Mouse (Mus musculus) kidney, adult 9 months (tissue): ENCODE results near the gene 9230104L09Rik.

Experiments
- DNase-seq: peaks from one replicate; pipeline ENCODE4 v3.0.0; 2022

9230104L09Rik gene

GRCm38 (mm10) chr2:148864966-148865365, at the start of gene 9230104L09Rik:
Gene 9230104L09Rik, minus strand, starts transcription at chr2:148865038.
- no peak for DNase-seq

- peak; percentile 70 for DNase-seq
Measured at GRCm38 (mm10) chr2:148902286-148902685, 37.4 kb upstream of the 9230104L09Rik start.

DNA sequence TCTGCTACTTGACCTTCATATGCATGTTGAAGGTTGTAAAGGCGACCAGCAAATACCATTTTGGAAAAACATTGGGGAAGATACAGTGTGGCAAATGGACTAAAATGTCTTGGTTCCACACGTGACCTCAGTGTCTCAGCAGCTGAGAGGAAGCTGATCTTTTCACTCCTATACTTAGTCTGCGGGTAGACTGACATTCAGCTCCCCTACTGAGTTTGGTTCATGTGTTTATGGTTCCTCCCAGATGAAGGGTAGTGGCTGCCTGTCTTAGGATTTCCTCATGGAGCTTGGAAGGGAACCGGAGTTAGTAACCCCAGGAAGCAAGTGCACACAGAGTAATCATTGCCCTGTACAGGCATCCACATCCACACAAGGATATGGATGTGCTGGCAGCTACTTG, 35.5 kb upstream of the 9230104L09Rik start:
- no peak for DNase-seq

DNA sequence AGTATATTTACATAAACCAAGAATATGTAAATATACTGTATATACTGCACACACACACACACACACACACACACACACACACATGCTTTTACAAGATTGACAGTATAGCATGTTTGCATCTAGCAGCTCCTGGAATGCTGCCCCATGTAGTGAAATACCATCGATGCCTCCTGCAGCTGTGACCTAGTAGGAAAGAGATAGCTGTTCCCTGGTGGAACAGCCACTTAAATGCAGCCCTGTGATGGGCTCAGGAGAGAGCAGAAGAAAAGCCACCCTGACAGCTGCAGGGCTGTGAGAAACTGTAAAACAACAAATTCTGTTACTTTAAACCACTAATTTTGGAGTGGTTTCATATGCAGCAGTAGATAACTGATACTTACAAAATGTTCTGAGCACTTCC, 31.4 kb upstream of the 9230104L09Rik start:
- DNase-seq, result no peak

DNA sequence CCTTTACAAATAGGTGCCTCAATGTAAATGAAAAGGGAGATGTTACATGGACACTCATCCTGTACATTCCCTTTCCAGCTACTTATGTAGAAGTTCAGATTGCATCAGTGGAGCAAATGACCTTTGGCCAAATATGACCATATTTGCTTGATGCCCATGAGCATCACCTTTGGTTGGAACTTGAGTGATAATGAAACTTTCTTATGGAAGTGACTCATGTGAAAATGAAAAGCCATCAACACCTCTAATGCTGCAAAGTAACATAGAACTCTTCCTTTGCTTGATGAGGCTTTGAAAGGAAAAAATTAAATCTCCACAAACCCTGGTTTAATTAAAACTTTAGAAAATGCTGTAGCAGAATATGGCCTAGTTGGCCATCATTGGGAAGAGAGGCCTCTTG, 28.3 kb upstream of the 9230104L09Rik start:
- no peak for DNase-seq

- no peak for DNase-seq
Measured at GRCm38 (mm10) chr2:148890021-148890851, 25.4 kb upstream of the 9230104L09Rik start.

DNA sequence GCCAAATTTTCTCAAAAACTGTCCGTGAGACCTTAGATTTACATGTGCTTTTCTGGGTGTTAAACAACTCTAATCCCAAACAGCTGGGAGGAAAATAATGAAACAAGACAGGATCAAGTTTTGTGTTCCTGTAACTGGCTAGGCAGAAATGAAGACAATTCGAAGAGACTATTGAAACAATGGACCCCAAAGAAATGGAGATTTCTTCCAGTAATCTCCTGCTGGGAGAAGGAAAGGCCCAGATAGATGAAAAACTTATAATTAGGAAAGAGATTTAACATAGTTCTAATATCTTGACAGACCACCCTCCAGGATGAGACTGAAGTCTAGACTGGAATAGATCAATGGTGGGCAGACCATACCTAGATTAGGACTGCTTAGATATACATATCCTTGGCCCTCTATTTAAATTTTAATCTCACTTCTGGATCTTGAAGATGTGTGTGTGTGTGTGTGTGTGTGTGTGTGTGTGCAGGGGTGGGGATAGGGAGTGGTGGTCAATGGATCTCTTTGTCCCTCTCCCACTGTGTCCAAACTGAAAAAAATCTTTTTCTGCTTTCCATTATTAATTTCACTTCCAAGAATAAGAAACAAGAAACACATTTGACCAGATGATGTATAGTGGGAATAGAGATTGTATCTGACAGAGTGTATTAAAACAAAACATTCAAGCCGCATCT, 24.6 kb upstream of the 9230104L09Rik start:
- DNase-seq, result no peak

DNA sequence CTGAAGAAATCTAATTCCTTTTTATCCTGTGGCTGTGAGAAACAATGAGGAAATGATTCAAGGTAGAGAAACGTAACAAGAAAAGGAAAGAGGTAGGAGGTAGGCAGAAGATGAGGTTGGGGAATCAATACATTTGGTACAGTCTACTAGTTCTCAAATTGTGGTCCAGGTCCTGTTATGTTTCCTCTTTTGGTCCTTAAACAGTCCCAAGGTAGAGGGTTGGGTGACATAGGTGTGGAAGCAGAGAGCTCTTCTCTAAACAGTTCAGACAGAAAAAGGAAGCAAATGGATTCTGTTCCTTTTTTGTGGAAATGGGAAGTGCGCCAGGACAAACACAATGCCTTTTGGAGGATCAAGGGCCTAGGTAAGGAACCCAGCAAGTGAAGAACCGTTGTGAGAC, 24.0 kb upstream of the 9230104L09Rik start:
- DNase-seq, result no peak

GRCm38 (mm10) chr2:148884738-148885137, 19.9 kb upstream of the 9230104L09Rik start:
- no peak for DNase-seq

DNA sequence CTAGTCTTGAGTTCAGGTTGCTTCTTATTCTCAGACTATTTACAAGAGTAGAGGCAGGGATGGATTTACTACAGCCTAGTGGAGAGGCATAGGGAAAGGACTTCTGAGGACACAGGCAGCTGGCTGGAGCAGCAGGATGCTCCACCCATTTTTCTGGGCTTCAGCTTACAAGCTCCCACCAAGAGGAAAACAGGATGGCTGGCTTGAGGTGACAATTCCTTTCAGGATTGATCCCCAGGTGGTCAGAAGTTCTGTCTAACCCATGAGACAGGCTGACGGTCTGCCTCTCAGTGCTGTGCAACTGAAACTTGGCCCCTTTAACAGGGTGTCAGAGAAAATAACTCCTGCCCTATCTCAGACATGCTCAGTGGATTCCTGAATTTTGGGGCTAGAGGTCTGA, 14.4 kb upstream of the 9230104L09Rik start:
- DNase-seq, result peak; percentile 56

GRCm38 (mm10) chr2:148878641-148879130, 13.8 kb upstream of the 9230104L09Rik start:
- no peak for DNase-seq

- peak; percentile 71 for DNase-seq
Measured at GRCm38 (mm10) chr2:148877016-148877770, 12.4 kb upstream of the 9230104L09Rik start.

GRCm38 (mm10) chr2:148875335-148875811, 10.5 kb upstream of the 9230104L09Rik start, which contains the start of gene Cst3:
Gene Cst3, minus strand, starts transcription at chr2:148875692.
- DNase-seq, result peak; percentile 97

DNA sequence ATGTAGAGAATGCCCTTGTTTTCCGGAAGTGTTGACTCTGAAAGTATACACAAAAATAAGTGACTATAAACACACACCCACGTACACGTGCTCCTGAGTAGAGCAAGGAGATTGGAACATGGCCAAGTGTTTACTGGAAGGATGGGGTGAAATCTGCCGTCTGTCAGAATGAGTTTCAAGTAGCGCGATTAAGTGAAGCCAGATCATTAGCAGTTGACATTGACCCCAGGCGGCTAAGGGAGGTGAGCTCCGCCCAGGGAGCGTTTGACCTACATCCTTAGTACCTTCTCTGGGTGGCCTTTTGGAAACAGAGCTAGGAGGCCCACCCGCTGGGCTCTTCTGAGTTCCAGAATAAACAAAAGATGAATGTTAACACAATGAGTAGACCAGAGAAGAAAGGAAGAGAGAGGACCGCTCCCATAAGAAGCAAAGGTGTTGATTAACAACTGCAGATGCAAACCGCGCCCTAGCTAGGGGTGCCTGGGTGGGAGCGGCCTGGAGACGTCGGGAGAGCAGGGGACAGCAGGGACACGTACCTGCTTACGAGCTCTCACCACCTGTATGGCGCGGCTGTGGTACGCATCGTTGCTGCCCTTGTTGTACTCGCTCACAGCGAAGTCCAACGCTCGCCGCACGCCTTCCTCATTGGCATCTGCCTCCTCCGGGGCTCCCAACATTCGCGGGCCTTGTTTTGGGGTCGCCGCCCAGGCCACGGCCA, 9.9 kb upstream of the 9230104L09Rik start:
- DNase-seq, result peak; percentile 51

GRCm38 (mm10) chr2:148874224-148874616, 9.4 kb upstream of the 9230104L09Rik start:
- no peak for DNase-seq

- DNase-seq, result no peak
Measured at GRCm38 (mm10) chr2:148872860-148873259, 8.0 kb upstream of the 9230104L09Rik start.

- no peak for DNase-seq
Measured at GRCm38 (mm10) chr2:148870526-148870925, 5.7 kb upstream of the 9230104L09Rik start.

DNA sequence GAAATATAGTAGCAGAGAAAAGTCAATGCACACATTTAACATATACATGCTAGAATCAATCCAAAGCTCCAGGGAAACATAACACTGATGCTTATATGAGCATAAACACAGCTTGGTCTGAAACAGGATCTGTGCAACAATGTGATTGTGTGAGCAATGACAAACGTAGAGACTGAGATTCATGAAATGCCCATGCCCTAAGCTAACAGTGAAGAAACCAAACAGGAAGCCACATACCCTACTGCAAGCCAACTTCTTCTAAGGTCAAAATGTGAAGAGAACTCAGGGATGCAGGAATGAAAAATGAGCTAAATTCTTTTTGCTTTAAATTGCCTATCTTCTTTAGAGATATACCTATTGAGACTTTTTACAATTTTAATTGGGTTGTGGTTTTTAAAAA, 4.1 kb upstream of the 9230104L09Rik start:
- no peak for DNase-seq

DNA sequence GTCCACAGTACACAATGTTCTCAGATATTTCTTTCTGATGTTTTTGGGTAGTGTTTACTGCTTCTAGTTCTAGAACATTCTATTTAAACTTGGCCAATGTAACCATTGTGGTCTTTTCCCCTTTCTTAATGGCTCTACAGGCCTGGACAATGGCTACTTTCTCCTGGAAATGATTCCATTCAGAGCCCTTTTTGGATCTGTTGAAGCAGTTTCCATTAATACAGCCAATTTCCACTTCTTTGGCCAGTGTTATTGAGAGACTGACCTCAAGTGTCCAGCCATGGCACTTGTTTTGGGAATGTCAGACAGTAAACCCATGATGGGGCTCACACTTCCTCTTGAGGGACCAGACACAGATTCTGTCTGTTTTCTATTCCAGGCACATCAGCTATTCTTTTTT, 3.1 kb downstream of the 9230104L09Rik start:
- DNase-seq, result no peak

DNA sequence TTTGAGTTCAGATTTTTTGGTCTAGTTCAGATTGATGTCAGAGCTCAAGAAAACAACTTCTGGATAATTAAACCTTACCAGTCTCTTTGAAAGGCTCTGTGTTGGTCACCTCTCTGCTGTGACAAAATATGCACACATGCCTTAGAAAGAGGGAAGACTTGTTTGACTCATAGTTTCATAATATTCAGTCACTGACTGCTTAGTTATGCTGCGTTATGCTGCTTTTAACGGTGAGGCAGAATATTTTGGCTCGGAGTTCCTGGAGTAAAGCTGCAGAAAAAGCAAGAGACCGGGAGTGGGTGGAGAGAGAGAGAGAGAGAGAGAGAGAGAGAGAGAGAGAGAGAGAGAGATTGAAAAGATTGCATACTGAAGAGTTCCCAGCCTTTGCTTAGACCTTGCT, 3.8 kb downstream of the 9230104L09Rik start:
- DNase-seq, result no peak

GRCm38 (mm10) chr2:148857506-148857905, 7.3 kb downstream of the 9230104L09Rik start:
- DNase-seq, result no peak

DNA sequence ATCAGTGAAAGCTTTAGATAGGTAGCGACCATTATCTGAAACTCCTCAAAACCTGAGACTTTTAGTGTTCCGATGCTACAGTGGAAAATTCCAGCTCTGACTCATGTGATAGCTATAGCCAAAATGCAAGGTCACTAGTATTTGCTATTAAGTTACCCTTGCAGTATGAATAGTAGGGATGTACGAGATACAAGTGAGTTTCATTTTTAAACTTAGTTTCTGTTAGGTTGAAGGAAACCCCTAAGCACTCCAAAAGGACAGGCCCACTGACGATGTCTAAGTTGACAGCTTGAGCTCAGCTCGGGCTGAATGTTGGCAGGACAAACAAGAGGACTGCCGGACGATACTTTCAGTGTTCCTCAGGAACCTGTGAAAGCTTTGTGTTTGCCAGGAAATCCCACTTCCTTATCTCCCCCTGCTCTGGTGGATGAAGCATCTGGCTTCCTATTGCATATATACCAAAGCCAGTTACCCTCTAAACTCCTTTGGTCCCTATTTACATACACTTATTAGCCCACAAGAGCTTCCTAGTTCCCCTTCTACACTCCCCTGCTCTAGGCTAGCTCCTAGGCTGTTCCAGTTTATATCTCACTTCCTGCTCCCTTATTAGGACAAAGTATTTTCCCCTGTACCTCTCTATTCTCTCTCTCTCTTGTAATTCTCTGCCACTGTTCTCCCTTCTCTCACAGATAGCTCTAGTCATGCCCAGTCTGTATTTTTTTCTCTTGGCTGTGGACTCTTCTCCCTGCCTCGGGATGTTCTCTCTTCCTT, 8.0 kb downstream of the 9230104L09Rik start:
- DNase-seq, result no peak
